Mouse (Mus musculus): Measurements from ENCODE around the gene Ints11. TPM values are rescaled to one million over a fixed set of nuclear protein-coding genes. Genes with fewer than 3 reads are reported as not detected.

Ints11 gene
- polyA plus RNA-seq, 1 experiment from 2014 or later: 92.8 TPM

- Histone ChIP-seq H3K9me3 (replicated peaks; ENCODE audit: control insufficient read depth, low read length) (no peaks in the 10 kb centered on the region), H3K27me3 (ENCODE audit: control insufficient read depth, insufficient read depth, low read length) (no peaks in the 10 kb centered on the region), H3K4me2 (ENCODE audit: low read depth, low read length) (no peak overlapping the region), H3K9ac (replicated peaks; ENCODE audit: low read length) (no peak overlapping the region), H3K4me3 (ENCODE audit: low read depth, low read length) (no peak overlapping the region), H3K4me1 (ENCODE audit: control insufficient read depth, insufficient read depth, low read length) (peaks cover 4% of the 10 kb centered on the region; the same call in 1 of the 2 replicates), H3K36me3 (replicated peaks; ENCODE audit: control insufficient read depth, insufficient read depth, low read depth, low read length) (peaks cover 2% of the 10 kb centered on the region; the same call in 1 of the 2 replicates), H3K27ac (replicated peaks; ENCODE audit: low read depth, low read length) (no peak overlapping the region)
- ATAC-seq (replicated peaks; ENCODE audit: insufficient number of reproducible peaks, low FRiP score, low TSS enrichment, low read depth) (no peak), DNase-seq (ENCODE audit: low spot score) (no peak)
- WGBS: 87% methylated on average over 4 of the region's 4 CpGs
Observed at GRCm38 (mm10) chr4:155895826-155896225, 26.5 kb downstream of the Ints11 start.

GRCm38 (mm10) chr4:155896461-155896860 is 27.1 kb downstream of the Ints11 start:
- Histone ChIP-seq H3K4me3 (ENCODE audit: low read depth, low read length) (no peak overlapping the region), H3K4me2 (ENCODE audit: low read depth, low read length) (no peak overlapping the region), H3K27me3 (ENCODE audit: control insufficient read depth, insufficient read depth, low read length) (no peaks in the 10 kb centered on the region), H3K9me3 (replicated peaks; ENCODE audit: control insufficient read depth, low read length) (no peaks in the 10 kb centered on the region), H3K27ac (replicated peaks; ENCODE audit: low read depth, low read length) (no peak overlapping the region), H3K9ac (replicated peaks; ENCODE audit: low read length) (no peak overlapping the region), H3K4me1 (ENCODE audit: control insufficient read depth, insufficient read depth, low read length) (peaks cover 4% of the 10 kb centered on the region; the same call in 1 of the 2 replicates), H3K36me3 (replicated peaks; ENCODE audit: control insufficient read depth, insufficient read depth, low read depth, low read length) (peaks cover 5% of the 10 kb centered on the region)
- ATAC-seq (replicated peaks; ENCODE audit: insufficient number of reproducible peaks, low FRiP score, low TSS enrichment, low read depth): no peak
- no peak for DNase-seq (ENCODE audit: low spot score)
- 95% methylated on average over 12 of the region's 12 CpGs for WGBS

- H3K27ac ChIP-seq (replicated peaks; ENCODE audit: low read depth, low read length): no peak overlapping the region
- H3K9ac ChIP-seq (replicated peaks; ENCODE audit: low read length): no peak overlapping the region
- H3K36me3 ChIP-seq (replicated peaks; ENCODE audit: control insufficient read depth, insufficient read depth, low read depth, low read length): peaks cover 6% of the 10 kb centered on the region
- no peak overlapping the region for H3K4me3 ChIP-seq (ENCODE audit: low read depth, low read length)
- no peak for ATAC-seq (replicated peaks; ENCODE audit: insufficient number of reproducible peaks, low FRiP score, low TSS enrichment, low read depth)
- H3K4me2 ChIP-seq (ENCODE audit: low read depth, low read length): no peak overlapping the region
- WGBS: 93% methylated on average over 2 of the region's 2 CpGs
- no peaks in the 10 kb centered on the region for H3K9me3 ChIP-seq (replicated peaks; ENCODE audit: control insufficient read depth, low read length)
- DNase-seq (ENCODE audit: low spot score): no peak
- H3K27me3 ChIP-seq (ENCODE audit: control insufficient read depth, insufficient read depth, low read length): no peaks in the 10 kb centered on the region
- peaks cover 4% of the 10 kb centered on the region; the same call in 1 of the 2 replicates for H3K4me1 ChIP-seq (ENCODE audit: control insufficient read depth, insufficient read depth, low read length)
Observed at GRCm38 (mm10) chr4:155898318-155898717, 29.0 kb downstream of the Ints11 start.

GRCm38 (mm10) chr4:155899355-155899754 is 30.0 kb downstream of the Ints11 start:
- DNase-seq (ENCODE audit: low spot score): no peak
- Histone ChIP-seq H3K4me1 (ENCODE audit: control insufficient read depth, insufficient read depth, low read length) (peaks cover 2% of the 10 kb centered on the region; the same call in 1 of the 2 replicates), H3K27me3 (ENCODE audit: control insufficient read depth, insufficient read depth, low read length) (no peaks in the 10 kb centered on the region), H3K4me2 (ENCODE audit: low read depth, low read length) (no peak overlapping the region), H3K9me3 (replicated peaks; ENCODE audit: control insufficient read depth, low read length) (no peaks in the 10 kb centered on the region), H3K27ac (replicated peaks; ENCODE audit: low read depth, low read length) (no peak overlapping the region), H3K36me3 (replicated peaks; ENCODE audit: control insufficient read depth, insufficient read depth, low read depth, low read length) (peaks cover 8% of the 10 kb centered on the region), H3K4me3 (ENCODE audit: low read depth, low read length) (no peak overlapping the region), H3K9ac (replicated peaks; ENCODE audit: low read length) (no peak overlapping the region)
- 97% methylated on average over 7 of the region's 7 CpGs for WGBS
- ATAC-seq (replicated peaks; ENCODE audit: insufficient number of reproducible peaks, low FRiP score, low TSS enrichment, low read depth): no peak

GRCm38 (mm10) chr4:155901205-155901604 is 31.9 kb downstream of the Ints11 start:
- 88% methylated on average over 3 of the region's 3 CpGs for WGBS
- DNase-seq (ENCODE audit: low spot score): no peak
- no peak overlapping the region for H3K4me3 ChIP-seq (ENCODE audit: low read depth, low read length)

GRCm38 (mm10) chr4:155903246-155903645 is 33.9 kb downstream of the Ints11 start:
- Histone ChIP-seq H3K9ac (replicated peaks; ENCODE audit: low read length) (no peak overlapping the region), H3K27ac (replicated peaks; ENCODE audit: low read depth, low read length) (no peak overlapping the region), H3K4me1 (ENCODE audit: control insufficient read depth, insufficient read depth, low read length) (no peaks in the 10 kb centered on the region), H3K4me2 (ENCODE audit: low read depth, low read length) (no peak overlapping the region), H3K9me3 (replicated peaks; ENCODE audit: control insufficient read depth, low read length) (no peaks in the 10 kb centered on the region), H3K36me3 (replicated peaks; ENCODE audit: control insufficient read depth, insufficient read depth, low read depth, low read length) (peaks cover 8% of the 10 kb centered on the region), H3K27me3 (ENCODE audit: control insufficient read depth, insufficient read depth, low read length) (no peaks in the 10 kb centered on the region), H3K4me3 (ENCODE audit: low read depth, low read length) (no peak overlapping the region)
- 89% methylated on average over 13 of the region's 13 CpGs for WGBS
- ATAC-seq (replicated peaks; ENCODE audit: insufficient number of reproducible peaks, low FRiP score, low TSS enrichment, low read depth): no peak
- DNase-seq (ENCODE audit: low spot score): no peak

More at GRCm38 (mm10) chr4:155901205-155901604, 31.9 kb downstream of the Ints11 start:
- H3K9ac ChIP-seq (replicated peaks; ENCODE audit: low read length): no peak overlapping the region
- H3K4me1 ChIP-seq (ENCODE audit: control insufficient read depth, insufficient read depth, low read length): no peaks in the 10 kb centered on the region
- H3K4me2 ChIP-seq (ENCODE audit: low read depth, low read length): no peak overlapping the region
- no peaks in the 10 kb centered on the region for H3K9me3 ChIP-seq (replicated peaks; ENCODE audit: control insufficient read depth, low read length)
- ATAC-seq (replicated peaks; ENCODE audit: insufficient number of reproducible peaks, low FRiP score, low TSS enrichment, low read depth): no peak
- no peak overlapping the region for H3K27ac ChIP-seq (replicated peaks; ENCODE audit: low read depth, low read length)
- H3K36me3 ChIP-seq (replicated peaks; ENCODE audit: control insufficient read depth, insufficient read depth, low read depth, low read length): peaks cover 8% of the 10 kb centered on the region
- no peaks in the 10 kb centered on the region for H3K27me3 ChIP-seq (ENCODE audit: control insufficient read depth, insufficient read depth, low read length)

- peaks cover 6% of the 10 kb centered on the region; the same call in 1 of the 2 replicates for H3K36me3 ChIP-seq (replicated peaks; ENCODE audit: control insufficient read depth, insufficient read depth, low read depth, low read length)
- whole genome bisulfite sequencing: 93% methylated on average over 13 of the region's 13 CpGs
- no peaks in the 10 kb centered on the region for H3K9me3 ChIP-seq (replicated peaks; ENCODE audit: control insufficient read depth, low read length)
- H3K27ac ChIP-seq (replicated peaks; ENCODE audit: low read depth, low read length): no peak overlapping the region
- no peak overlapping the region for H3K4me3 ChIP-seq (ENCODE audit: low read depth, low read length)
- H3K27me3 ChIP-seq (ENCODE audit: control insufficient read depth, insufficient read depth, low read length): no peaks in the 10 kb centered on the region
- DNase-seq (ENCODE audit: low spot score) (peak; percentile 14), ATAC-seq (replicated peaks; ENCODE audit: insufficient number of reproducible peaks, low FRiP score, low TSS enrichment, low read depth) (0 out of 2 replicates have a peak, but pooled peaks have one; percentile 12)
- H3K9ac ChIP-seq (replicated peaks; ENCODE audit: low read length): no peak overlapping the region
- no peaks in the 10 kb centered on the region for H3K4me1 ChIP-seq (ENCODE audit: control insufficient read depth, insufficient read depth, low read length)
- no peak overlapping the region for H3K4me2 ChIP-seq (ENCODE audit: low read depth, low read length)
Observed at GRCm38 (mm10) chr4:155904318-155905102, 35.2 kb downstream of the Ints11 start.

GRCm38 (mm10) chr4:155905634-155906033 is 36.3 kb downstream of the Ints11 start:
- peaks cover 6% of the 10 kb centered on the region; the same call in 1 of the 2 replicates for H3K36me3 ChIP-seq (replicated peaks; ENCODE audit: control insufficient read depth, insufficient read depth, low read depth, low read length)
- no peak overlapping the region for H3K27ac ChIP-seq (replicated peaks; ENCODE audit: low read depth, low read length)
- WGBS: 85% methylated on average over 13 of the region's 13 CpGs
- no peaks in the 10 kb centered on the region for H3K27me3 ChIP-seq (ENCODE audit: control insufficient read depth, insufficient read depth, low read length)
- H3K4me1 ChIP-seq (ENCODE audit: control insufficient read depth, insufficient read depth, low read length): no peaks in the 10 kb centered on the region
- no peak overlapping the region for H3K4me3 ChIP-seq (ENCODE audit: low read depth, low read length)
- no peak for DNase-seq (ENCODE audit: low spot score)
- H3K9me3 ChIP-seq (replicated peaks; ENCODE audit: control insufficient read depth, low read length): no peaks in the 10 kb centered on the region
- H3K9ac ChIP-seq (replicated peaks; ENCODE audit: low read length): no peak overlapping the region
- ATAC-seq (replicated peaks; ENCODE audit: insufficient number of reproducible peaks, low FRiP score, low TSS enrichment, low read depth): no peak
- no peak overlapping the region for H3K4me2 ChIP-seq (ENCODE audit: low read depth, low read length)
